Mouse (Mus musculus) liver, embryonic 11.5 days (tissue): Measurements from ENCODE around the gene Cplx1. TPM values are rescaled to one million over a fixed set of nuclear protein-coding genes. Genes with fewer than 3 reads are reported as not detected.
A peak's percentile ranks its signal among the peaks of the same experiment; 100 is the strongest.

Experiments
- ATAC-seq: fragments of 200-750 bp; cut with Nextera tagmentation; replicated peaks from 2 replicates; pipeline ENCODE4 v1.8.0; 2017; ENCODE audit warnings: moderate number of reproducible peaks, mild to moderate bottlenecking, moderate TSS enrichment, moderate library complexity; ENCODE audit not compliant: low FRiP score
- DNase-seq: peaks from one replicate; pipeline ENCODE4 v3.0.0-alpha.2; 2017; ENCODE audit warnings: low spot score
- H3K27ac ChIP-seq: fragments of 300-500 bp; sonication (generic); 2 replicates; pipeline ENCODE4 v1.5.1; 2014; ENCODE audit warnings: mild to moderate bottlenecking, low read depth, low read length, control low read depth
- H3K27me3 ChIP-seq: fragments of 300-500 bp; sonication (generic); replicated peaks from 2 replicates; pipeline ENCODE4 v1.6.1; 2014; ENCODE audit warnings: low read length, mixed read lengths; ENCODE audit not compliant: control insufficient read depth, insufficient read depth
- H3K36me3 ChIP-seq: fragments of 300-500 bp; sonication (generic); 2 replicates; pipeline ENCODE4 v1.6.1; 2014; ENCODE audit warnings: mild to moderate bottlenecking, low read length, moderate library complexity, mixed read lengths; ENCODE audit not compliant: control insufficient read depth, insufficient read depth
- H3K4me1 ChIP-seq: fragments of 300-500 bp; sonication (generic); replicated peaks from 2 replicates; pipeline ENCODE4 v1.6.1; 2014; ENCODE audit warnings: low read length, mixed read lengths; ENCODE audit not compliant: control insufficient read depth, insufficient read depth
- H3K4me2 ChIP-seq: fragments of 300-500 bp; sonication (generic); 2 replicates; pipeline ENCODE4 v1.6.1; 2014; ENCODE audit warnings: mild to moderate bottlenecking, control low read depth, moderate library complexity
- H3K4me3 ChIP-seq: fragments of 300-500 bp; sonication (generic); 2 replicates; pipeline ENCODE4 v1.5.1; 2014; ENCODE audit warnings: low read depth, low read length, control low read depth
- H3K9ac ChIP-seq: fragments of 300-500 bp; sonication (generic); 2 replicates; pipeline ENCODE4 v1.6.1; 2014; ENCODE audit warnings: low read depth, low read length, control low read depth
- H3K9me3 ChIP-seq: fragments of 300-500 bp; sonication (generic); 2 replicates; pipeline ENCODE4 v1.6.1; 2016; ENCODE audit warnings: low read length, inconsistent platforms, mixed read lengths; ENCODE audit not compliant: control insufficient read depth
- WGBS: fragments of 180-500 bp; shearing (Covaris S2); extraction: QIAGEN DNeasy Blood & Tissue Kit; methylation state at CpG from one replicate; pipeline ENCODE4 v1.1.7; 2014; 5-methylcytosine and 5-hydroxymethylcytosine counted together
- polyA plus RNA-seq: library from polyadenylated mRNA; unstranded; fragments of >200 nt; fragmentation: Nextera tagmentation; extraction: Ambion mirVana; gene quantifications from 2 replicates; pipeline ENCODE4 v1.2.1, GENCODE M21; 2014

Gene Cplx1
- polyA plus RNA-seq, 1 experiment from 2014 or later = not detected

GRCm38 (mm10) chr5:108556986-108557385 is 7.2 kb upstream of the Cplx1 start:
- no peak overlapping the region for H3K4me2 ChIP-seq
- peaks cover 6% of the 10 kb centered on the region for H3K27me3 ChIP-seq
- H3K4me3 ChIP-seq = no peak overlapping the region
- 67% methylated on average over 4 of the region's 4 CpGs for WGBS
- no peaks in the 10 kb centered on the region for H3K9me3 ChIP-seq
- DNase-seq (no peak), ATAC-seq (no peak)
- H3K4me1 ChIP-seq = no peaks in the 10 kb centered on the region
- no peak overlapping the region for H3K9ac ChIP-seq
- H3K27ac ChIP-seq = no peak overlapping the region
- H3K36me3 ChIP-seq = no peaks in the 10 kb centered on the region

GRCm38 (mm10) chr5:108554041-108554440 is 4.2 kb upstream of the Cplx1 start:
- Histone ChIP-seq H3K27me3 (peaks cover 31% of the 10 kb centered on the region), H3K27ac (no peak overlapping the region), H3K4me2 (no peak overlapping the region), H3K4me1 (no peaks in the 10 kb centered on the region; the same call in 1 of the 2 replicates), H3K4me3 (no peak overlapping the region), H3K9ac (no peak overlapping the region), H3K9me3 (no peaks in the 10 kb centered on the region), H3K36me3 (no peaks in the 10 kb centered on the region)
- DNase-seq = no peak
- 50% methylated on average over 1 of the region's 1 CpGs for WGBS
- no peak for ATAC-seq

- H3K36me3 ChIP-seq = no peaks in the 10 kb centered on the region
- no peak for ATAC-seq
- 6% methylated on average over 16 of the region's 16 CpGs for WGBS
- no peak overlapping the region for H3K27ac ChIP-seq
- peaks cover 44% of the 10 kb centered on the region for H3K27me3 ChIP-seq
- DNase-seq = no peak
- peak overlapping the region; percentile 56 for H3K4me2 ChIP-seq
- H3K4me3 ChIP-seq = peak overlapping the region; percentile 21
- H3K4me1 ChIP-seq = no peaks in the 10 kb centered on the region; the same call in 1 of the 2 replicates
- H3K9me3 ChIP-seq = no peaks in the 10 kb centered on the region
- no peak overlapping the region for H3K9ac ChIP-seq
These were observed 377 bp upstream of the Cplx1 start for GRCm38 (mm10) chr5:108550207-108550594.

GRCm38 (mm10) chr5:108549137-108549488 is 711 bp downstream of the Cplx1 start:
- ATAC-seq (no peak), DNase-seq (no peak)
- peaks cover 44% of the 10 kb centered on the region for H3K27me3 ChIP-seq
- H3K9me3 ChIP-seq = no peaks in the 10 kb centered on the region
- WGBS = 15% methylated on average over 7 of the region's 7 CpGs
- H3K36me3 ChIP-seq = no peaks in the 10 kb centered on the region
- no peak overlapping the region for H3K4me3 ChIP-seq
- 0 out of 2 replicates have a peak overlapping the region, but pooled peaks have one; percentile 16 for H3K4me2 ChIP-seq
- no peaks in the 10 kb centered on the region; the same call in 1 of the 2 replicates for H3K4me1 ChIP-seq
- H3K9ac ChIP-seq = no peak overlapping the region
- H3K27ac ChIP-seq = no peak overlapping the region

GRCm38 (mm10) chr5:108547636-108548035 is 2.2 kb downstream of the Cplx1 start:
- DNase-seq = no peak
- whole genome bisulfite sequencing = 86% methylated on average over 5 of the region's 5 CpGs
- Histone ChIP-seq H3K27me3 (peaks cover 38% of the 10 kb centered on the region), H3K27ac (no peak overlapping the region), H3K4me2 (no peak overlapping the region), H3K36me3 (no peaks in the 10 kb centered on the region), H3K9ac (no peak overlapping the region), H3K4me3 (no peak overlapping the region), H3K4me1 (no peaks in the 10 kb centered on the region; the same call in 1 of the 2 replicates), H3K9me3 (no peaks in the 10 kb centered on the region)
- no peak for ATAC-seq

GRCm38 (mm10) chr5:108543516-108544291 is 6.1 kb downstream of the Cplx1 start:
- H3K4me1 ChIP-seq = no peaks in the 10 kb centered on the region
- no peak overlapping the region for H3K4me3 ChIP-seq
- no peak overlapping the region for H3K9ac ChIP-seq
- ATAC-seq (no peak), DNase-seq (no peak)
- H3K27me3 ChIP-seq = peaks cover 10% of the 10 kb centered on the region
- 59% methylated on average over 7 of the region's 7 CpGs for WGBS
- no peak overlapping the region for H3K27ac ChIP-seq
- no peak overlapping the region for H3K4me2 ChIP-seq
- no peaks in the 10 kb centered on the region for H3K36me3 ChIP-seq
- H3K9me3 ChIP-seq = no peaks in the 10 kb centered on the region

- 89% methylated on average over 2 of the region's 2 CpGs for WGBS
- H3K9ac ChIP-seq = no peak overlapping the region
- H3K4me2 ChIP-seq = no peak overlapping the region
- H3K36me3 ChIP-seq = no peaks in the 10 kb centered on the region
- H3K27me3 ChIP-seq = no peaks in the 10 kb centered on the region
- no peak for ATAC-seq
- H3K27ac ChIP-seq = no peak overlapping the region
- DNase-seq = no peak
- H3K9me3 ChIP-seq = peaks cover 8% of the 10 kb centered on the region; the same call in 1 of the 2 replicates
- no peaks in the 10 kb centered on the region for H3K4me1 ChIP-seq
- no peak overlapping the region for H3K4me3 ChIP-seq
These were observed 15.6 kb downstream of the Cplx1 start for GRCm38 (mm10) chr5:108534188-108534587.

- Histone ChIP-seq H3K27ac (no peak overlapping the region), H3K4me2 (no peak overlapping the region), H3K4me3 (no peak overlapping the region), H3K36me3 (no peaks in the 10 kb centered on the region), H3K9me3 (no peaks in the 10 kb centered on the region), H3K27me3 (no peaks in the 10 kb centered on the region), H3K4me1 (no peaks in the 10 kb centered on the region), H3K9ac (no peak overlapping the region)
- DNase-seq = no peak
- ATAC-seq = no peak
- 77% methylated on average over 3 of the region's 3 CpGs for WGBS
These were observed 27.2 kb downstream of the Cplx1 start for GRCm38 (mm10) chr5:108522597-108522996.

GRCm38 (mm10) chr5:108521896-108522295 is 27.9 kb downstream of the Cplx1 start:
- Histone ChIP-seq H3K4me1 (no peaks in the 10 kb centered on the region), H3K4me2 (no peak overlapping the region), H3K36me3 (no peaks in the 10 kb centered on the region), H3K9me3 (no peaks in the 10 kb centered on the region), H3K9ac (no peak overlapping the region), H3K4me3 (no peak overlapping the region), H3K27ac (no peak overlapping the region), H3K27me3 (no peaks in the 10 kb centered on the region)
- no peak for DNase-seq
- no peak for ATAC-seq
- WGBS = 74% methylated on average over 3 of the region's 3 CpGs
